ENCODE assay signal across 11 mouse cellular contexts in genomic region chr8:122295389-122295788, GRCm38 (mm10). TPM values are rescaled to one million over a fixed set of nuclear protein-coding genes. Genes with fewer than 3 reads are reported as not detected.
DNase-seq lines count a peak whose midpoint lies in the region; ATAC-seq lines count a peak whose summit lies in the region.
"Had no signal": no experiment of that assay in that cellular context is flagged by ENCODE, and none has a peak within 500 bp of the region (broad histone marks: within the 10 kb centered on the region; RNA-seq: fewer than 3 reads in every experiment).

No protein-coding gene starts in this region.

- WGBS in hindbrain, embryonic 10.5 days: 70% methylated on average over 9 of the region's 9 CpGs
- 59% methylated on average over 9 of the region's 9 CpGs for whole genome bisulfite sequencing in hindbrain, embryonic 12.5 days
- 64% methylated on average over 9 of the region's 9 CpGs for WGBS in midbrain, embryonic 13.5 days
- WGBS in midbrain, embryonic 16.5 days: 58% methylated on average over 9 of the region's 9 CpGs
- 74% methylated on average over 9 of the region's 9 CpGs for WGBS in forebrain, embryonic 14.5 days

- peaks cover 100% of the 10 kb centered on the region for H3K4me1 ChIP-seq in hindbrain, embryonic 10.5 days (replicated peaks)
- H3K4me1 ChIP-seq in hindbrain, embryonic 12.5 days: peaks cover 79% of the 10 kb centered on the region
- peaks cover 85% of the 10 kb centered on the region for H3K4me1 ChIP-seq in midbrain, embryonic 13.5 days (replicated peaks)
- peaks cover 2% of the 10 kb centered on the region; the same call in 1 of the 2 replicates for H3K4me1 ChIP-seq in midbrain, embryonic 16.5 days (ENCODE audit: control insufficient read depth, insufficient read depth, low read length)
- H3K4me1 ChIP-seq in forebrain, embryonic 14.5 days (ENCODE audit: control insufficient read depth, insufficient read depth, low read length): no peaks in the 10 kb centered on the region

- H3K36me3 ChIP-seq in hindbrain, embryonic 10.5 days: peaks cover 3% of the 10 kb centered on the region; the same call in 1 of the 2 replicates
- H3K36me3 ChIP-seq in hindbrain, embryonic 12.5 days: no peaks in the 10 kb centered on the region
- no peaks in the 10 kb centered on the region for H3K36me3 ChIP-seq in midbrain, embryonic 13.5 days
- no peaks in the 10 kb centered on the region for H3K36me3 ChIP-seq in midbrain, embryonic 16.5 days (ENCODE audit: control insufficient read depth, insufficient read depth, low read length)
- H3K36me3 ChIP-seq in forebrain, embryonic 14.5 days (ENCODE audit: control insufficient read depth, insufficient read depth, low read length): no peaks in the 10 kb centered on the region
- H3K36me3 ChIP-seq: neural tube, embryonic 12.5 days had no signal

- no peak overlapping the region for H3K9ac ChIP-seq in hindbrain, embryonic 12.5 days
- H3K9ac ChIP-seq in midbrain, embryonic 13.5 days (replicated peaks): no peak overlapping the region
- no peak overlapping the region for H3K9ac ChIP-seq in midbrain, embryonic 16.5 days (ENCODE audit: low read depth, low read length)
- H3K9ac ChIP-seq in forebrain, embryonic 14.5 days (ENCODE audit: low read length): no peak overlapping the region

- no peaks in the 10 kb centered on the region for H3K9me3 ChIP-seq in hindbrain, embryonic 10.5 days
- no peaks in the 10 kb centered on the region for H3K9me3 ChIP-seq in hindbrain, embryonic 12.5 days (replicated peaks)
- H3K9me3 ChIP-seq in midbrain, embryonic 13.5 days: no peaks in the 10 kb centered on the region
- H3K9me3 ChIP-seq in midbrain, embryonic 16.5 days (replicated peaks; ENCODE audit: control insufficient read depth, low read length, poor library complexity, severe bottlenecking): no peaks in the 10 kb centered on the region
- no peaks in the 10 kb centered on the region for H3K9me3 ChIP-seq in forebrain, embryonic 14.5 days (replicated peaks; ENCODE audit: control insufficient read depth, low read length)
- H3K9me3 ChIP-seq: neural tube, embryonic 12.5 days had no signal

- no peak for ATAC-seq in hindbrain, embryonic 12.5 days (ENCODE audit: low FRiP score)
- ATAC-seq in midbrain, embryonic 13.5 days: no peak
- no peak for ATAC-seq in midbrain, embryonic 16.5 days
- ATAC-seq in forebrain, embryonic 14.5 days: no peak

- no peak overlapping the region for H3K4me2 ChIP-seq in hindbrain, embryonic 12.5 days (replicated peaks)
- no peak overlapping the region for H3K4me2 ChIP-seq in midbrain, embryonic 13.5 days (replicated peaks)
- H3K4me2 ChIP-seq in midbrain, embryonic 16.5 days (ENCODE audit: low read length): no peak overlapping the region
- H3K4me2 ChIP-seq in forebrain, embryonic 14.5 days (ENCODE audit: low read length): no peak overlapping the region
- H3K4me2 ChIP-seq: neural tube, embryonic 12.5 days had no signal

- peak; percentile 62 to 68 for DNase-seq in cerebellum, postnatal 10 days
- DNase-seq in cerebellum, postnatal 36 days: no peak
- DNase-seq in hindbrain, embryonic 10.5 days (ENCODE audit: low spot score): no peak
- DNase-seq in adipocyte (ENCODE audit: low spot score): no peak
- no peak for DNase-seq in forebrain, embryonic 14.5 days (ENCODE audit: low spot score)
- DNase-seq: adrenal gland, postnatal 36 days; kidney, adult 2 months had no signal

- H3K4me3 ChIP-seq in hindbrain, embryonic 10.5 days: no peak overlapping the region
- H3K4me3 ChIP-seq in hindbrain, embryonic 12.5 days: no peak overlapping the region
- H3K4me3 ChIP-seq in midbrain, embryonic 13.5 days (replicated peaks): no peak overlapping the region
- no peak overlapping the region for H3K4me3 ChIP-seq in midbrain, embryonic 16.5 days (ENCODE audit: low read depth, low read length)
- no peak overlapping the region for H3K4me3 ChIP-seq in forebrain, embryonic 14.5 days (ENCODE audit: low read depth, low read length)
- H3K4me3 ChIP-seq: neural tube, embryonic 12.5 days had no signal

- H3K27ac ChIP-seq in hindbrain, embryonic 10.5 days: peak overlapping the region; percentile 76
- no peak overlapping the region for H3K27ac ChIP-seq in hindbrain, embryonic 12.5 days
- H3K27ac ChIP-seq in midbrain, embryonic 13.5 days: peak overlapping the region; percentile 71; the same call in 1 of the 2 replicates
- H3K27ac ChIP-seq in midbrain, embryonic 16.5 days (ENCODE audit: low read length): no peak overlapping the region
- no peak overlapping the region for H3K27ac ChIP-seq in forebrain, embryonic 14.5 days (ENCODE audit: low read depth, low read length)
- H3K27ac ChIP-seq: neural tube, embryonic 12.5 days had no signal

- H3K27me3 ChIP-seq in hindbrain, embryonic 10.5 days (ENCODE audit: insufficient read depth, poor library complexity, severe bottlenecking): peaks cover 14% of the 10 kb centered on the region
- no peaks in the 10 kb centered on the region; the same call in 1 of the 2 replicates for H3K27me3 ChIP-seq in hindbrain, embryonic 12.5 days
- H3K27me3 ChIP-seq in midbrain, embryonic 13.5 days: no peaks in the 10 kb centered on the region
- H3K27me3 ChIP-seq in midbrain, embryonic 16.5 days (ENCODE audit: control insufficient read depth, insufficient read depth, low read depth, low read length): no peaks in the 10 kb centered on the region
- no peaks in the 10 kb centered on the region for H3K27me3 ChIP-seq in forebrain, embryonic 14.5 days (replicated peaks; ENCODE audit: control insufficient read depth, insufficient read depth, low read length)
- H3K27me3 ChIP-seq: neural tube, embryonic 12.5 days had no signal

RNA-seq across cellular contexts. Expression of gene Zfpm1, which starts 13.4 kb away (rescaled TPM):
- polyA plus RNA-seq in hindbrain, embryonic 10.5 days (2016; fragmentation: Nextera tagmentation; extraction: Ambion mirVana): 1.6 and 2.4 TPM in 2 replicates
- polyA plus RNA-seq in hindbrain, embryonic 12.5 days (2016; fragmentation: Nextera tagmentation; extraction: Ambion mirVana): 2.5 and 3.3 TPM in 2 replicates
- 1.5 and 2.1 TPM in 2 replicates for polyA plus RNA-seq in midbrain, embryonic 13.5 days (2015; fragmentation: Nextera tagmentation; extraction: Ambion mirVana)
- 0.77 and 1.2 TPM in 2 replicates for polyA plus RNA-seq in midbrain, embryonic 16.5 days (2015; fragmentation: Nextera tagmentation; extraction: Ambion mirVana)
- 0.41 and 0.47 TPM in 2 replicates for polyA plus RNA-seq in forebrain, embryonic 14.5 days (2014; fragmentation: Nextera tagmentation; extraction: Ambion mirVana)

Comparison
In these comparisons a context has a peak if more than half of its experiments do, and no peak if none do; other contexts are left out.
1. DNase-seq: peak in cerebellum, postnatal 10 days (2 of 2); none in cerebellum, postnatal 36 days (0 of 2), hindbrain, embryonic 10.5 days (single experiment), adipocyte (single experiment) and forebrain, embryonic 14.5 days (single experiment).
2. H3K27ac ChIP-seq: peak in hindbrain, embryonic 10.5 days (single experiment) and midbrain, embryonic 13.5 days (single experiment); none in hindbrain, embryonic 12.5 days (single experiment), midbrain, embryonic 16.5 days (single experiment) and forebrain, embryonic 14.5 days (single experiment).